ENCODE assay signal across 21 mouse cellular contexts in genomic region chr12:71150167-71150566, GRCm38 (mm10). TPM values are rescaled to one million over a fixed set of nuclear protein-coding genes. Genes with fewer than 3 reads are reported as not detected.
"Had no signal": no experiment of that assay in that cellular context is flagged by ENCODE, and none has a peak within 500 bp of the region (broad histone marks: within the 10 kb centered on the region; RNA-seq: fewer than 3 reads in every experiment).

No protein-coding gene starts in this region.

- H3K27me3 ChIP-seq: midbrain, embryonic 15.5 days; neural tube, embryonic 13.5 days had no signal

- H3K4me2 ChIP-seq: lung, embryonic 14.5 days; midbrain, embryonic 11.5 days; midbrain, embryonic 15.5 days; neural tube, embryonic 13.5 days had no signal

- DNase-seq: kidney, adult 8-10 months; kidney, postnatal 36 days; lung, embryonic 14.5 days; lung, postnatal 10 days; retina, postnatal 1 day; right cerebral cortex, postnatal 14 days; thymus, postnatal 36 days had no signal

- H3K4me1 ChIP-seq: limb, embryonic 10.5 days; midbrain, embryonic 15.5 days; neural tube, embryonic 13.5 days had no signal

- H3K4me3 ChIP-seq: layer of hippocampus, adult 2 months; limb, embryonic 10.5 days; midbrain, embryonic 15.5 days; neural tube, embryonic 13.5 days had no signal

- H3K27ac ChIP-seq: kidney, postnatal 0 days; layer of hippocampus, adult 2 months; limb, embryonic 10.5 days; macrophage; midbrain, embryonic 15.5 days; neural tube, embryonic 13.5 days had no signal

- ATAC-seq: intestine, embryonic 16.5 days; midbrain, embryonic 15.5 days had no signal

- H3K9ac ChIP-seq: lung, embryonic 14.5 days; midbrain, embryonic 15.5 days; neural tube, embryonic 13.5 days had no signal

- H3K9me3 ChIP-seq: limb, embryonic 10.5 days; midbrain, embryonic 15.5 days; neural tube, embryonic 13.5 days had no signal

RNA-seq across cellular contexts. Expression of gene Tomm20l, which starts 38.9 kb away (rescaled TPM):
- total RNA-seq: layer of hippocampus, adult 2 months; layer of hippocampus, postnatal 10 days; left cerebral cortex, postnatal 10 days; monocyte, adult 5-6 weeks had no signal
- polyA plus RNA-seq: intestine, embryonic 16.5 days; kidney, postnatal 0 days; limb, embryonic 10.5 days; limb, embryonic 14.5 days; lung, embryonic 14.5 days; macrophage; midbrain, embryonic 11.5 days; midbrain, embryonic 15.5 days; neural tube, embryonic 13.5 days; small intestine, adult 2 months; stomach, embryonic 16.5 days had no signal
